Mouse (Mus musculus) stomach, postnatal 0 days (tissue): ENCODE measurements around the gene Slc35g2.

Experiments
- CTCF ChIP-seq: IDR thresholded peaks from 2 replicates; pipeline ENCODE4 v1.5.1; 2016; ENCODE audit warnings: antibody characterized with exemption, low read depth, mild to moderate bottlenecking, moderate library complexity
- EP300 ChIP-seq: optimal IDR thresholded peaks from 2 replicates; pipeline ENCODE3; 2016; ENCODE audit warnings: antibody characterized with exemption

DNA sequence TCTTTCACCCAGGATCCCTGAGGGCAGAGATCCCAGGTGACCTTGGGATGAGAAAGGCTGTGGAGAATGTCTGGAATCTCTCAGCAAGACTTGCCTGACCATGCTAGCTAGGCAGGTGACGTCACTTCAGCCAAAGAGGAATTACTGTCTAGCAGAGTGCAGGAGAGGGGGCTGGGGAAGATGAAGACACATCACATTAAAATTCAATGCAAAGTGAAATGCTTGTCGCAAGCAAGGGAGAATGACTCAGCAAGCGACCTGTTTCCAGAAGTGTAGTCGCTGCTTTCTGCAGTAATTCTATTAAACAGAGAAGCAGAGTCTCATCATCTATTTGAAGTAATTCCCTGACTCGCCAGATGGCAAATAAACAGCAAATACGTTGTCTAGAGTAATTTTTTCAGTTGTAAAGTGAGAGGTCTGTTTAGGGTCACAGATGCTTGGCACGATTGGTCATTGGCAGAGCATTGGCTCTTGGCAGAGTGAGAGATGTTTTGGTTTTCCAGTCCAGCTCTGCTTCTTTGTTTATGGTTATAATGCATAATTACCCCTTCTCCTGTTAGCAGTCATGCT is 35.2 kb upstream of the Slc35g2 start:
- TF ChIP-seq CTCF (no peak), EP300 (no peak)
